Mouse (Mus musculus): ENCODE data around the gene Fam180a. TPM values are rescaled to one million over a fixed set of nuclear protein-coding genes. Genes with fewer than 3 reads are reported as not detected.

Fam180a gene
- polyA plus RNA-seq, 1 experiment from 2014 or later = 0.17 TPM

GRCm38 (mm10) chr6:35288920-35289319, 37.0 kb downstream of the Fam180a start:
- Histone ChIP-seq H3K4me1 (replicated peaks) (0 out of 2 replicates have a peak, but pooled peaks cover 4% of the 10 kb centered on the region), H3K9me3 (replicated peaks) (no peaks in the 10 kb centered on the region), H3K27me3 (peaks cover 3% of the 10 kb centered on the region), H3K4me2 (no peak overlapping the region), H3K4me3 (replicated peaks) (no peak overlapping the region), H3K36me3 (replicated peaks) (no peaks in the 10 kb centered on the region), H3K27ac (replicated peaks) (no peak overlapping the region), H3K9ac (no peak overlapping the region)
- 61% methylated on average over 7 of the region's 7 CpGs for WGBS (ENCODE audit: insufficient replicate concordance)
- no peak for ATAC-seq (ENCODE audit: insufficient read depth)

GRCm38 (mm10) chr6:35288114-35288761, 37.7 kb downstream of the Fam180a start:
- Histone ChIP-seq H3K27me3 (peaks cover 3% of the 10 kb centered on the region), H3K9me3 (replicated peaks) (no peaks in the 10 kb centered on the region), H3K36me3 (replicated peaks) (no peaks in the 10 kb centered on the region), H3K9ac (no peak overlapping the region), H3K4me3 (replicated peaks) (no peak overlapping the region), H3K4me1 (replicated peaks) (0 out of 2 replicates have a peak, but pooled peaks cover 4% of the 10 kb centered on the region), H3K4me2 (no peak overlapping the region), H3K27ac (replicated peaks) (no peak overlapping the region)
- WGBS (ENCODE audit: insufficient replicate concordance) = 62% methylated on average over 11 of the region's 11 CpGs
- no peak for ATAC-seq (ENCODE audit: insufficient read depth)

- no peaks in the 10 kb centered on the region for H3K9me3 ChIP-seq (replicated peaks)
- 47% methylated on average over 10 of the region's 10 CpGs for WGBS (ENCODE audit: insufficient replicate concordance)
- H3K27me3 ChIP-seq = peaks cover 10% of the 10 kb centered on the region; the same call in 1 of the 2 replicates
- no peaks in the 10 kb centered on the region; the same call in 1 of the 2 replicates for H3K4me1 ChIP-seq (replicated peaks)
- no peak overlapping the region for H3K9ac ChIP-seq
- ATAC-seq (ENCODE audit: insufficient read depth) = no peak
- H3K4me3 ChIP-seq (replicated peaks) = no peak overlapping the region
- H3K27ac ChIP-seq (replicated peaks) = no peak overlapping the region
- H3K4me2 ChIP-seq = no peak overlapping the region
- no peaks in the 10 kb centered on the region for H3K36me3 ChIP-seq (replicated peaks)
Observed at GRCm38 (mm10) chr6:35279306-35279705, 46.6 kb downstream of the Fam180a start.

- H3K9me3 ChIP-seq (replicated peaks) = no peaks in the 10 kb centered on the region
- WGBS (ENCODE audit: insufficient replicate concordance) = 42% methylated on average over 10 of the region's 10 CpGs
- H3K9ac ChIP-seq = no peak overlapping the region
- H3K36me3 ChIP-seq (replicated peaks) = no peaks in the 10 kb centered on the region
- ATAC-seq (ENCODE audit: insufficient read depth) = no peak
- peaks cover 10% of the 10 kb centered on the region; the same call in 1 of the 2 replicates for H3K27me3 ChIP-seq
- no peak overlapping the region for H3K4me2 ChIP-seq
- H3K4me1 ChIP-seq (replicated peaks) = peaks cover 2% of the 10 kb centered on the region; the same call in 1 of the 2 replicates
- no peak overlapping the region for H3K4me3 ChIP-seq (replicated peaks)
- no peak overlapping the region for H3K27ac ChIP-seq (replicated peaks)
Observed at GRCm38 (mm10) chr6:35277903-35278587, 47.9 kb downstream of the Fam180a start.

GRCm38 (mm10) chr6:35273391-35274082, 52.4 kb downstream of the Fam180a start:
- Histone ChIP-seq H3K36me3 (replicated peaks) (no peaks in the 10 kb centered on the region), H3K4me1 (replicated peaks) (peaks cover 11% of the 10 kb centered on the region), H3K27me3 (peaks cover 6% of the 10 kb centered on the region; the same call in 1 of the 2 replicates), H3K9ac (no peak overlapping the region), H3K27ac (replicated peaks) (no peak overlapping the region), H3K4me2 (no peak overlapping the region), H3K9me3 (replicated peaks) (no peaks in the 10 kb centered on the region), H3K4me3 (replicated peaks) (no peak overlapping the region)
- 65% methylated on average over 11 of the region's 11 CpGs for WGBS (ENCODE audit: insufficient replicate concordance)
- no peak for ATAC-seq (ENCODE audit: insufficient read depth)

GRCm38 (mm10) chr6:35271868-35272765, 53.8 kb downstream of the Fam180a start:
- Histone ChIP-seq H3K4me1 (replicated peaks) (peaks cover 11% of the 10 kb centered on the region), H3K4me2 (no peak overlapping the region), H3K36me3 (replicated peaks) (no peaks in the 10 kb centered on the region), H3K9ac (no peak overlapping the region), H3K27ac (replicated peaks) (no peak overlapping the region), H3K27me3 (peaks cover 6% of the 10 kb centered on the region; the same call in 1 of the 2 replicates), H3K9me3 (replicated peaks) (no peaks in the 10 kb centered on the region), H3K4me3 (replicated peaks) (no peak overlapping the region)
- 75% methylated on average over 20 of the region's 20 CpGs for WGBS (ENCODE audit: insufficient replicate concordance)
- no peak for ATAC-seq (ENCODE audit: insufficient read depth)

GRCm38 (mm10) chr6:35271094-35271855, 54.7 kb downstream of the Fam180a start:
- Histone ChIP-seq H3K27ac (replicated peaks) (no peak overlapping the region), H3K9me3 (replicated peaks) (no peaks in the 10 kb centered on the region), H3K27me3 (peaks cover 4% of the 10 kb centered on the region; the same call in 1 of the 2 replicates), H3K36me3 (replicated peaks) (peaks cover under 1% of the 10 kb centered on the region; the same call in 1 of the 2 replicates), H3K4me3 (replicated peaks) (no peak overlapping the region), H3K9ac (no peak overlapping the region), H3K4me2 (no peak overlapping the region), H3K4me1 (replicated peaks) (peaks cover 11% of the 10 kb centered on the region)
- WGBS (ENCODE audit: insufficient replicate concordance) = 81% methylated on average over 12 of the region's 12 CpGs
- ATAC-seq (ENCODE audit: insufficient read depth) = no peak

GRCm38 (mm10) chr6:35269643-35270042, 56.3 kb downstream of the Fam180a start:
- H3K4me3 ChIP-seq (replicated peaks) = no peak overlapping the region
- 71% methylated on average over 13 of the region's 13 CpGs for WGBS (ENCODE audit: insufficient replicate concordance)
- no peaks in the 10 kb centered on the region for H3K27me3 ChIP-seq
- no peak overlapping the region for H3K9ac ChIP-seq
- peaks cover 14% of the 10 kb centered on the region for H3K4me1 ChIP-seq (replicated peaks)
- H3K36me3 ChIP-seq (replicated peaks) = peaks cover 16% of the 10 kb centered on the region; the same call in 1 of the 2 replicates
- no peak overlapping the region for H3K27ac ChIP-seq (replicated peaks)
- H3K4me2 ChIP-seq = no peak overlapping the region
- H3K9me3 ChIP-seq (replicated peaks) = no peaks in the 10 kb centered on the region
- no peak for ATAC-seq (ENCODE audit: insufficient read depth)

- no peaks in the 10 kb centered on the region for H3K27me3 ChIP-seq
- H3K4me2 ChIP-seq = no peak overlapping the region
- no peak for ATAC-seq (ENCODE audit: insufficient read depth)
- H3K4me1 ChIP-seq (replicated peaks) = peaks cover 14% of the 10 kb centered on the region
- no peak overlapping the region for H3K27ac ChIP-seq (replicated peaks)
- no peak overlapping the region for H3K4me3 ChIP-seq (replicated peaks)
- WGBS (ENCODE audit: insufficient replicate concordance) = 85% methylated on average over 13 of the region's 13 CpGs
- H3K9me3 ChIP-seq (replicated peaks) = no peaks in the 10 kb centered on the region
- peaks cover 25% of the 10 kb centered on the region for H3K36me3 ChIP-seq (replicated peaks)
- no peak overlapping the region for H3K9ac ChIP-seq
Observed at GRCm38 (mm10) chr6:35268711-35269110, 57.2 kb downstream of the Fam180a start.

All from liver, embryonic 15.5 days (tissue).